Mouse (Mus musculus): ENCODE results near the gene Chst2. TPM values are rescaled to one million over a fixed set of nuclear protein-coding genes. Genes with fewer than 3 reads are reported as not detected.
A peak's percentile ranks its signal among the peaks of the same experiment; 100 is the strongest.

Gene Chst2
- polyA plus RNA-seq (2015; fragmentation: Nextera tagmentation; extraction: Ambion mirVana): 0.91 and 1.0 TPM in 2 replicates

DNA sequence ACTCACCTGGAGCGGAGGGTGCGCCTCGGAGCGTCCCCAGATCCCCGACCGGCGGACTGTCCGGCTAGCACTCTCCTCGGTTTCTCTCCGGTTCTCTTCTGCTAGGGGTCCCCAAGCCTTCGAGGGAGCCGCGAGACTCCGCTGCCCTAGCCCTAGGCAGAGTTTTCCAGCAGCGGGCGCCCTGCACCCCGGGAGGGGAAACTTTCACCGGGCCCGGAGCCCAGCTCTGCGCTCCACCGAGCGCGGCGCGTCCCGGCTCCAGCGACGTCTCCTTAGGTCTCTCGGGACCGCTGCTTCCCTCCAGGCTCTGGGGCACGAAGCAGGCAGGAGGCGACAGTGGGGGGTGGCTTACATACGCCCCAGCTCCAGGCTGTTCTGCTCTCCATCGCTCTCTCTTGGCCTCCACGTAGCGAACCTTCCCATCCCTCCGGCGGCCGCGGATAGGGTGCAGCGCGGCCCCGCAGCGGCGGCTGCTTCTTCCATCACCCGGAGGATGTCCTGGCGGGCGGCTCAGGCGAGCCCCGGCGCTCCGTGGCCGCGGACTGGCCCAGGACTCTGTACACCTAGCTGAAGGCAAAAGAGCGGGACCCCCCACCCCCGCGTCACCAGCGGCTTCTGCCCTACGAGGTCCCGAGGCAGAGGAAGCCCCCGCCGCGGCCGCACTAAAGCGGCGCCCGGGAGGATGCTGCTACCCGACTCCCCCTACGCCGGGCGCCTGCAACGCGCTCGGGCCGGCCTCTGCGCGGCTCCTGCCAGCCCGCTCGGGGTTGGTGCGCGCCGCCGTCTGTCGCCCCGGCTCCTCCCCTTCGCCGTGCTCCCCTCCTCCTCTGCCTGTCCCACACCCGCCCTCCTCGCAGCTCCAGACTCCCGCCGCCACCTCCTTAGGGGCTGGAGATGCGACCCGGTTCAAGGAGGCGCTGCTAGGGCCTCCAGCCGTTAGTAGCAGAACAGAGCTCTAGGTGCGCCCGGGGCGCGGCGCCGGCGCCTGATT lies at the start of gene Chst2:
Gene Chst2, minus strand, starts transcription at position 152 of the 991 bp plus-strand sequence.
- DNase-seq (ENCODE audit: low spot score): peak; percentile 45

DNA sequence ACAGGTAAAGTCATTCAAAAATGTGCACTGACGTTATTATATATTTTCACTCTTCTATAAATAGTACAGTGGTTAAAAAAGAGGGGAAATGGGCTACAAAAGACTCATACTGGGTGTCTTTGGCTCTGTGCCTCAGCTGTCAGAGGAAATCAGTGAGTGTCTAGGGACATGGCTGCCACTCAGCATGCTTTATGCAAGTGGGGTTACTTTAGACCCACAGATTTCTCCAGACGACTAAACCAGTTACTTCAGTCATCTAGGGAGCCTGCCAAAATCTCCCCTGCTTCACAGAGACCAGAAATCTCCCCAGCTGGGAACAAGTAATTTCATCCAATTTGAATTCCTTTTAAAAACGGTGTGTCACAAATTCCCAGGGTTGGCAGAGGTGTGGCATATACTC lies 45.4 kb upstream of the Chst2 start:
- no peak for DNase-seq (ENCODE audit: low spot score)

DNA sequence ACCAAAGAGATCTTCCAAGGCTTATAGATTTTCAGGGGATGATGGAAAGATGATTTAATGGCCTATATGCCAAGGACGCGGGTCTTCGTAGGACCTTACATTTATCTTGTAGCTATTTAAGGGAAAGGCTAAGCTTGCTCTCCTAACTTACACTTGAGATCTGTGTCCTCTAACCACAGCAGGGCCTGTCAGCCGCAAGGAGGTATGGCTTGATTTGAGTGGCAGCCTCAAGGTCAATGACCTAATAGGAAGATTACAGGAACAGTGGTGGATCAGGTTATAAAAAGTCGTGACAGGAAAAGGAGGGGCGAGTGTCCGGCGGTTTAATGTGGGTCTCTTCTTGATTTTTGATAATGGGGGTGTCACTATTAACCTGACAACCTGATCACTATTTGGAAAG lies 44.1 kb upstream of the Chst2 start:
- no peak for DNase-seq (ENCODE audit: low spot score)

GRCm38 (mm10) chr9:95442321-95442731 lies 35.8 kb upstream of the Chst2 start:
- no peak for DNase-seq (ENCODE audit: low spot score)

DNA sequence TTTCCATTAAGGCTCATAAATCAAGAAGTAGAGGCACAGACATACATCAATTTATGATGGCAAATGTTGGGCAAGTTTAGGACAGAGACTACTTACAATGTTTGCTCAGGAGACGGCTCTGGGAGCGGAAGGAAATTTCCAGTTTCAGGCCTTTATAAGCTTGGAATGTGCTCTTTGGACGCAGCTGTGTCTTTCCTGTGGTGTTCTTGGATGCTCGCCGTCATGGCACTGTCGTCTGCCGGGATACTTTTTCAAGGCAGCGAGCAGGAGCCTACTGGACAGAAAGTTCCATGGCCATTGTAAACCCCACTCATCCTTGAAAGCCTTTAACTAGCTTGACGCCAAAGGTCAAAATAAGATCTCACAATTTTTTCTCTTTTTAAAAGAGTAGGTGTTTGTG lies 31.4 kb upstream of the Chst2 start:
- DNase-seq (ENCODE audit: low spot score): no peak

DNA sequence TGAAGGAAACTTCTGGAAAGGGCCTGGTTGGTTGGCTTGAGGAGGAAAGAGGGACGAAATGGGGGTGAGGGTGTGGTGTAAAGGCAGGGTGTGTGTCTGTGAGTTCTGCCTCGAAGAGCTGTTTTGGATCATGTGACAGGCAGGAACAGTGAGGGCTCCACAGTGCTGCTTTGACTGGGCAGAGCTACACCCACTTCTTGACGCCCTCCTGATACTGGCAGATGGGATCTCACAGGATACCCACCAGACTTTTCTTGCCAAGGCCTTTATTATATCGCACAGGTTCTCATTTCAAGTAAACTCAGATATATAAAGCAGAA lies 29.7 kb upstream of the Chst2 start:
- DNase-seq (ENCODE audit: low spot score): no peak

DNA sequence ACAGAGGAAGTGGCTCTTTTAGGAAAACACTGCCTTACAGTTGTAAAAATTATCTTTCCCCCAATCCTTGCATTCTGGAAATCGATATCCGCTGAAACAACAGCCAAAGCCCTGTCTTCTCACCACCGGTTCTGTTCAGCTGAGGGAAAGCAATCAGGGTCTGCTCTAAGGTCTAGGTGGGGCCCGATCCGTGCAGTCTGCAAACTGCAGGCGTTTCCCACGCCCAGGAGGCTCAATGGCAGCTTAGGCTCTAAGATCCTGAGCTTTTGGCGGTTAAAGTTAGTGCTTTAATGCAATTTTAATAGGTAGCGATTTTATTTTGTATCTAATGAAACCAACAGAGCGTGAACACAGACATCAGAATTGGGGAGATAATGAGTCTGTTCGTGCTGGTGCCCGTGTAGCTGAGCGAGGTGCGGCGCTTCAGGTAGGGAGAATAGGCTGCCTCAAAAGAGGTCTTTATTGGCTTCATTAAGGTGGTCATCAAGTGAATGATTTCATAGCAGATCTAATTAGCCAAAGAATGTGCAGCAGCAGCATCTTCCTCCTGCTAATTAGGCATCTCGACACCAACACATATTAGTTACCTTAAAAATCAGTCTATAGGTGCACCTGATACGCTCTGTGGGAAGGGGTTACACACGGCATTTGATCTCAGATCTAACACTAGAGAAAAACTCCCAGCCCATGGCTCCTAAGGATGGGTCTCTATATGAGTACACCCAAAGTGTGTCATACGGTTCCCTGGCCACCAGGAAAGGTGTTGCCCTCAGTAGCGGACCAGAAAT lies 29.2 kb upstream of the Chst2 start:
- DNase-seq (ENCODE audit: low spot score): no peak

GRCm38 (mm10) chr9:95428277-95428676 lies 21.8 kb upstream of the Chst2 start:
- no peak for DNase-seq (ENCODE audit: low spot score)

- DNase-seq (ENCODE audit: low spot score): no peak
These were observed 7.4 kb upstream of the Chst2 start for GRCm38 (mm10) chr9:95413911-95414310.

GRCm38 (mm10) chr9:95412047-95412446 lies 5.5 kb upstream of the Chst2 start:
- DNase-seq (ENCODE audit: low spot score): no peak

DNA sequence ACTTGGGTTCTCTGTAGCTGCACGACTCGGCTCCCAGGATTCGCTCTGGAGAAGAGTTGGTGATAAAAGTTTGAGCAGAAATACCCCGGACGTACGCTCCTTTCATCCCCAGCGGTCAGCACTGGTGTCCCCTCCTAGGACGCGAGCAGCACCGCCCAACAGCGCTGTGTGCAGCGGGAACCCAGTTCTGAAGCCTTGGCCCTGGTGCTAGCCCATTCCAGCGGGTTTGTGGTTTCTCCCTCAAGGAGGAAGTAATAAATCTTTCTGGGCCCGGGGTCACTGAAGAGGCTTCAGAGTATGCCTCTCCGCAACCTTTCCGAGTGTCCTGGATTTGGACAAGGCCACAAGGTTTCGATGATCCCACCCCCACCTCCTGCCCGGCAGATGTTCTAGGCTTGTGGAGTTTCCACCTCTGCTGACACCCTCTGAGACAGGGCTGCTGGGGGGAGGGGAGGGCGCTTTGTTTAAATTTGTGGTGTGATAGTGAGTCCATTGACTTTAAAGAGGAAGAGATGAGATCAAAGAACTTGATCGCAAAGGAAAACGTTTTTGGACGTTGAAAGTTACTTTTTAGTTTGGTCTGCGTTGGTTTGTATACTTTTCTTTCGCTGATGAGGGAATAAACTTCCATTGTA lies 1.2 kb upstream of the Chst2 start:
- DNase-seq (ENCODE audit: low spot score): peak; percentile 2

- DNase-seq (ENCODE audit: low spot score): no peak
These were observed 464 bp downstream of the Chst2 start for GRCm38 (mm10) chr9:95405946-95406570.

GRCm38 (mm10) chr9:95405511-95405945 lies 994 bp downstream of the Chst2 start:
- peak; percentile 67 for DNase-seq (ENCODE audit: low spot score)

GRCm38 (mm10) chr9:95404811-95405465 lies 1.6 kb downstream of the Chst2 start:
- DNase-seq (ENCODE audit: low spot score): no peak

- DNase-seq (ENCODE audit: low spot score): no peak
These were observed 4.8 kb downstream of the Chst2 start for GRCm38 (mm10) chr9:95401686-95402085.

- DNase-seq (ENCODE audit: low spot score): no peak
These were observed 14.5 kb downstream of the Chst2 start for GRCm38 (mm10) chr9:95392011-95392410.

DNA sequence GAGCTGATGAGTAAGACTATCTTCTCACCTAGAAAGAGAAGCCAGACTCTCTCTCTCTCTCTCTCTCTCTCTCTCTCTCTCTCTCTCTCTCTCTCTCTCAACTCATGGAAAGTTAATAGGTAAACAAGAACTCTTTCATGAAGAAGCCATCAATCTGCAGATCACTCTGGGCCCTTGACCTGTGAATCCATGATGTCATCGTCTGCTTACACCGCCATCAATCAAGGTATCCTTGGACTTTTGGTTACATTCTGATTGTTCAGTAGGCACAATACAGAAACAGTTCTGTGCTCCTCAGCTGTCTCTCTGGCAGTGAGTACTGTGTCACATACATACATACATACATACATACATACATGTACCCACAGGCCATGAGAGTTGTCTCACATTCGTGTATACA lies 16.6 kb downstream of the Chst2 start:
- DNase-seq (ENCODE audit: low spot score): no peak

DNA sequence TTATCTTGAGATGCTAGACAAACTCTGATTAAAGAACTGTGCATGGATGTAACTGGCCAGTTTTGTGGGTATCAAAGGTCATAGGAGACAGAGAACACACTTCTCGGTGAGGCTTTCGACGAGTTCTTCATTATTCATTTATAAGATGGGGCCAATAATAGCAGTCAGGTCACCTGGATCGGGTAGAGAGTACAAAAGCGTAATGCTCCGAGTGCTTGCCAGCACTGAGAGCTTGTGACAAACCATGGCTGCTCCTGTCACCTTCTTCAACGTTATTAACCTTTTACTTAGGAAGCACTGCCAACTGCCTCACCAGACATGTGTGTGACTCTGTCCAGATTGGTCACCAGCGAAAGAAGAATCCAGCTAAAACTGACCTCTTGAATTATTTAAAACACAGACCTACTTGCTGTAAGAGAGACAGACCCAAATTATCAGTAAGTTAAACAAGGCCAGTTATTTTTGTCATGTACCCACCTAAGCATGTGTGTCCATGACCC lies 18.6 kb downstream of the Chst2 start:
- DNase-seq (ENCODE audit: low spot score): no peak

DNA sequence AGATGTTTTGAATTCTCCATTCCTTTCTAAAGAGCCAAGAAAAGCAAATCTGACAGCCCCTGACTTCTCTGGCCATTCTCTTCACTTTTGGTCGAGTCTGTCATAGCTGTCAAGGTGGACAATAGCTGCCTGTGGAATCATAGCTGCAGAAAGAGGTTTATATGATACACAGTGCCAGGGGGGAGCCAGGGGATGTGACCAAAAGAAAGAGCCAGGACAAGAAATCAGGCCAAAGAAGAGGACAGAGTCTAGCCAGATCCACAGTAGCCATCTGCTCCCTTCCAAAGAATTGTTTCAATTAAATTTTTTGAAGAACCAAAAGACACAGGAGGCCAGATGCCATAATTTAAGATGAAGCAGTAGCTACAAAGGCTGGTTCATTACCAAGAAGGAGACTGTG lies 30.6 kb downstream of the Chst2 start:
- no peak for DNase-seq (ENCODE audit: low spot score)

GRCm38 (mm10) chr9:95375336-95375735 lies 31.2 kb downstream of the Chst2 start:
- DNase-seq (ENCODE audit: low spot score): no peak

DNA sequence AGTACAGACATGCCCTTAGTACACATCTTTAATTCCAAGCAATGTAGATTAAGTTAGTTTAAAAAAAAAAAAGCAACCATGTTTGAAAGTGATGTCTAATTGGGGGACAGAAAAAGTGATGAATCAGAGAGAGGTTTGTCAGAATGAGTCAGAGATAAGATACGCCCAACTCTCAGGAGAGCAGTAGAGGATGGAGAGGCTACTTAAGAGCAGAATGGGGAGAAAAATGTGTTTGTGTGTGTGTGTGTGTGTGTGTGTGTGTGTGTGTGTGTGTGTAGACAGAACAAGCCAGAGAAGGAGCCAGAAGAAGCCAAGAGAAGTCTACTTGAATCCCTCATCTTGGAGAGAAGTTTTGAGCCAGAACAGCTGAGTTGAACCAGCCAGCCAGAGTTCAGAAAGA lies 32.8 kb downstream of the Chst2 start:
- no peak for DNase-seq (ENCODE audit: low spot score)
